In genomic region chr1:55570225-55570624, GRCm38 (mm10) we compare ENCODE assay signal across 25 mouse cellular contexts.
DNase-seq lines count a peak whose midpoint lies in the region; ATAC-seq and TF ChIP-seq lines count a peak whose summit lies in the region.
"Had no signal": no experiment of that assay in that cellular context is flagged by ENCODE, and none has a peak within 500 bp of the region (broad histone marks: within the 10 kb centered on the region; RNA-seq: fewer than 3 reads in every experiment).

No protein-coding gene starts in this region.

- H3K9ac ChIP-seq in lung, postnatal 0 days (replicated peaks; ENCODE audit: low read depth): no peak overlapping the region
- H3K9ac ChIP-seq: embryonic facial prominence, embryonic 12.5 days; forebrain, embryonic 12.5 days had no signal

- H3K4me1 ChIP-seq in lung, postnatal 0 days (ENCODE audit: insufficient read depth, low read depth, low read length): no peaks in the 10 kb centered on the region; the same call in 1 of the 2 replicates
- H3K4me1 ChIP-seq: embryonic facial prominence, embryonic 10.5 days; embryonic facial prominence, embryonic 12.5 days; forebrain, embryonic 10.5 days; forebrain, embryonic 12.5 days had no signal

- H3K27ac ChIP-seq in lung, postnatal 0 days (ENCODE audit: low read length): no peak overlapping the region
- H3K27ac ChIP-seq: embryonic facial prominence, embryonic 10.5 days; embryonic facial prominence, embryonic 12.5 days; forebrain, embryonic 10.5 days; forebrain, embryonic 12.5 days had no signal

- ATAC-seq in lung, postnatal 0 days: no peak
- ATAC-seq in granulocyte monocyte progenitor cell, adult 5-6 weeks (replicated peaks; ENCODE audit: poor library complexity, severe bottlenecking): no peak
- ATAC-seq: CD4-positive, CD25-positive, alpha-beta regulatory T cell, adult 4 months; forebrain, embryonic 14.5 days; forebrain, embryonic 16.5 days had no signal

- no peak for TF ChIP-seq CTCF in lung, postnatal 0 days (IDR thresholded peaks at IDR 0.05)

- TF ChIP-seq EP300 in lung, postnatal 0 days (IDR thresholded peaks at IDR 0.05): no peak

- no peaks in the 10 kb centered on the region for H3K9me3 ChIP-seq in lung, postnatal 0 days (ENCODE audit: low read length)
- H3K9me3 ChIP-seq: embryonic facial prominence, embryonic 10.5 days; embryonic facial prominence, embryonic 12.5 days; forebrain, embryonic 10.5 days; forebrain, embryonic 12.5 days; G1E had no signal

- no peaks in the 10 kb centered on the region for H3K36me3 ChIP-seq in lung, postnatal 0 days (ENCODE audit: insufficient read depth, low read length)
- no peaks in the 10 kb centered on the region for H3K36me3 ChIP-seq in myocyte (ENCODE audit: control insufficient read depth, insufficient read depth)
- H3K36me3 ChIP-seq: embryonic facial prominence, embryonic 10.5 days; embryonic facial prominence, embryonic 12.5 days; forebrain, embryonic 10.5 days; forebrain, embryonic 12.5 days; G1E had no signal

- H3ac ChIP-seq in myocyte (ENCODE audit: control insufficient read depth, insufficient read length): no peak overlapping the region

- H3K79me2 ChIP-seq in myocyte (ENCODE audit: control insufficient read depth, insufficient read depth): no peaks in the 10 kb centered on the region

- H3K4me2 ChIP-seq in lung, postnatal 0 days (replicated peaks; ENCODE audit: low read depth, low read length): no peak overlapping the region
- H3K4me2 ChIP-seq in myocyte (ENCODE audit: low read depth): no peak overlapping the region
- H3K4me2 ChIP-seq: embryonic facial prominence, embryonic 12.5 days; forebrain, embryonic 12.5 days had no signal

- WGBS in lung, postnatal 0 days: 73% methylated on average over 5 of the region's 5 CpGs

- DNase-seq in adrenal gland, postnatal 10 days: peak; percentile 11
- no peak for DNase-seq in adrenal gland, adult 2 months
- peak; percentile 43 for DNase-seq in lung, postnatal 0 days (ENCODE audit: low spot score)
- DNase-seq in lung, adult 18-20 months: no peak
- peak; percentile 45 for DNase-seq in fat pad, adult 2 months (ENCODE audit: extremely low read depth, low read depth, low spot score)
- DNase-seq in right cerebral cortex, postnatal 10 days (ENCODE audit: low spot score in 2 of 2): no peak
- DNase-seq: adrenal gland, adult 8-10 months; adrenal gland, postnatal 25 days; B cell, adult 2 months; cerebellum, adult 11-12 months; cerebellum, adult 2 months; cerebellum, adult 9-10 months; cerebellum, postnatal 10 days; cerebellum, postnatal 25 days had no signal

- TF ChIP-seq POLR2A in myocyte (IDR thresholded peaks at IDR 0.05; ENCODE audit: insufficient read length, low read depth): no peak

- H3K27me3 ChIP-seq in lung, postnatal 0 days (replicated peaks; ENCODE audit: insufficient read depth, low read length): no peaks in the 10 kb centered on the region
- no peaks in the 10 kb centered on the region for H3K27me3 ChIP-seq in myocyte (ENCODE audit: control insufficient read depth, insufficient read depth, insufficient read length)
- H3K27me3 ChIP-seq: CH12.LX; embryonic facial prominence, embryonic 12.5 days; forebrain, embryonic 12.5 days had no signal

- H3K4me3 ChIP-seq in lung, postnatal 0 days (ENCODE audit: low read depth, low read length): no peak overlapping the region
- H3K4me3 ChIP-seq in myocyte: no peak overlapping the region
- H3K4me3 ChIP-seq: embryonic facial prominence, embryonic 10.5 days; embryonic facial prominence, embryonic 12.5 days; forebrain, embryonic 10.5 days; forebrain, embryonic 12.5 days had no signal

TF ChIP-seq in myocyte, 11 proteins besides CTCF, POLR2A, EP300 and RAD21:
- TF ChIP-seq CEBPB (IDR thresholded peaks at IDR 0.05; ENCODE audit: insufficient read depth, poor library complexity, severe bottlenecking) (peak; percentile 14; the same call in 1 of the 2 replicates), MAX (IDR thresholded peaks at IDR 0.05; ENCODE audit: low read depth) (no peak)

Comparison
In these comparisons a context has a peak if more than half of its experiments do, and no peak if none do; other contexts are left out.
1. DNase-seq: peak in adrenal gland, postnatal 10 days (single experiment), lung, postnatal 0 days (single experiment) and fat pad, adult 2 months (single experiment); none in adrenal gland, adult 2 months (single experiment), lung, adult 18-20 months (0 of 2) and right cerebral cortex, postnatal 10 days (0 of 2).